Mouse (Mus musculus): ENCODE data around the gene Coil.

Gene Coil

DNA sequence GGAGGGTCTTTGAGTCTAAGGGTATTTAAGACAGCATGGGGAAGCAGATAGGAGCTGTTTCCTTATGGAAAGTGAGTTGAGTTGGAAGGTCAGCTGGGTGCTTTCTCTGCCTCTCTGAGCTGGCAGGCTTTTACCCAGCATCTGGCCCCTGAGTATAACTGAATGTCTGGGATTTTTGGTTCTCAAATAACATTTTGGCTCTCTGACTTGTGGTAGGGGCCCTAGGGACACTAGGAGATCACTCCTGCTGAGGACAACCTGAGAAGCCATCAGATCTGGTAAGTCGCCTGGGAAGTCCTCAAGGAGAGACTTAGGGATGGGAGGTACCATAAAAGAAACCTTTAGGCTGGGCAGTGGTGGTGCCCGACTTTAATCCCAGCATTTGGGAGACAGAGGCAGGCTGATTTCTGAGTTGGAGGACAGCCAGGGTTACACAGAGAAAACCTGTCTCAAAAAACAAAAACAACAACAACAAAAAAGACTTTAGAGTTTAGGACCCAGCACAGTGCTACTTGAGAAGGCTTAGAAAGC is at the start of gene Coil:
Gene Coil, plus strand, starts transcription at position 51 of the 531 bp plus-strand sequence.
- in situ Hi-C loops (cut with MboI, MseI): no loop called here

- in situ Hi-C loops (cut with MboI, MseI): no loop called here
Measured at GRCm38 (mm10) chr11:88926566-88926965, 43.5 kb upstream of the Coil start.

DNA sequence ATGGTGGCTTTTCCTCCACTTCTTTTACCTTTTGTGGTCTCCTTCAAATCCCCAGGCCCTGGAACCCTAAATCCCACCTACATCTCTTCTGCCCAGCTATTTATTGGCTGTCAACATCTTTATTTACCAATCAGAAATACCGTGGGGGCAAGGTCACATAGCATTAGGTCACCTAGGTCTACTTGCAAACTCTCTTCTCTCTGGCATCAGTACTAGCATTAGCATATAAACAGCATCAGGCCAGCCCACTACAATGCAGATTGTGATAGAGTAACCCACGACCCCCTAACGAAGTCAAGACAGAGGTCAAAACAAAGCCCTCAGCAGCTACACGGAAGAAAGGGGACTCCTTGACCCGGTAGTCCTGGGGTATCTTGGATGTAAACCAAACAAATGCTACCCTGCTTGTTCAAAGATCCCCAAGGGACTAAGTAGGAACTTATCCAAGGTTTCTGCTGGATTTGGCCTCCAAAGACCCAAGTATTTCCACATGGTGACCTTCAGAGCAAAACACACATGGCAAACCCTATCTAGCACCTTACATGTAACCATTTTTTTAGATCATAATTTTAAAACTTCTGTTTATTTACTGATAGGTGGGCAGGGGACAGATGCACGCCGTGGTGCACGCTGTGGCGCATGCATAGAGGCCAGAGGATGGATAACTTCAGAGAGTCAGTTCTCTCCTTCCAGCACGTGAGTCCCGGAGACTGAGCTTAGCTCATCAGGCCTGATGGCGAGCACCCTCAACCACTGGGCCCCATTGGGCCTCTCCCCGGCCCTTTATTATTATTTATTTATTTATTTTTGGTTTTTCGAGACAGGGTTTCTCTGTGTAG is 38.1 kb upstream of the Coil start:
- in situ Hi-C loops (cut with MboI, MseI): no loop called here

GRCm38 (mm10) chr11:88933030-88933429 is 37.0 kb upstream of the Coil start:
- in situ Hi-C loops (cut with MboI, MseI): no loop called here

DNA sequence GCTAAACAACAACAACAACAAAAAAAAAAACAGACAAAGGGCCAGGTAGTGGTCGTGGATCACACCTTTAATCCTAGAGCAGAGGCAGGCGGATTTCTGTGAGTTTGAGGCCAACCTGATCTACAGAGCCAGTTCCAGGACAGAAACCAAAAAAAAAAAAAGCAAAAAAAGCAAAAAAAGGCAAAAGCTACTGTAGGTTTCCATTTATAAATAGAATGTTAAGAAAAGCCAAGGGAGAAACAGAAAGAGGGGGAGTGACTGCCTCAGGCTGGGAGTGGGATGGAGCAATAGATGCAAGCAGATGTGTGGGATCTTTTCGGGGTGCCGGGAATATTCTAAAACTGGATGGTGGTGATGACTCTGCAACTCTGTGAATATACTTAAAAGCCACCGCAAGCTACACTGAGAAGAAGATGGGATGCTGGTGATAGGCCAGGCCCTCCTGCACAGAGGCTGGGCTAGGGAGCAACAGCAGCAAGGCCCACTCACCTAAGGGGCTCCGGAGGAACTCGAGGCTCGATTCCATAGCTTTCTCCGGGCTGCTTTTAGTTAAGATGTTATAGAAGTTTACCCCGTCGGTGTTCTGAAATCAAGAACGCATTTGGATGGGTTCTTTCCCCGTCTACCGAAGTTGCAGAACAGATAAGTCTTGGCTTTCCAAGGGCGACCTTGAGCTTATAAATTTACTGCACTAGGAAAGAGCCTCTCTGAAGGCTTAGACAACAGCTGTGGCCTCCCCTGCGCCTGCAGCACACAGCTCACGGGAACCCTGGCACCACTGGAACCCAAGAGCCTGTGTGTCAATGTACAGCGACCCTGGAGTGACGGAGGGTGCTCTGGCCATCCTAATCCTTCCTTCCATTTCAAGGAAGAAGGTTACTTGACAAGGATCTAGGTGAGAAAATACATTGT is 35.7 kb upstream of the Coil start:
- in situ Hi-C loops (cut with MboI, MseI): no loop called here

DNA sequence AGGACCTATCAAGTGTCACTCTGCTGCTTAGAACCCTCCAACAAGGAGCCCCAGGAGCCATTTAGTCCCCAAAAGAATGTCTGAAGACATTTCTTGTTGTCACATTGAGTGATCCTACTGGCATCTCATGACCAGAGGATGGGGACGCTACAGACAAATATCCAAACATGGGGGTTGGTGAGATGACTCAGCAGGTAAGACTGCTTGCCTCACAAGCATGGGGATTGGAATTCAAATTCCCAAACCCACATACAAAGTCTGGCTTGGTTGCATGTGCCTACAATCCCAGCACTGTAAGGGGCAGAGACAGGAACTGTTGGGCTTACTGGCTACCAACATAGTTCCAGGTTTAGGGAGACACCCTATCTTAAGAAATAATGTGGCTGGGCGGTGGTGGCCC is 32.2 kb upstream of the Coil start:
- in situ Hi-C loops (cut with MboI, MseI): no loop called here

GRCm38 (mm10) chr11:88938770-88939169 is 31.3 kb upstream of the Coil start:
- in situ Hi-C loops (cut with MboI, MseI): no loop called here

- in situ Hi-C loops (cut with MboI, MseI): no loop called here
Measured at GRCm38 (mm10) chr11:88939634-88940033, 30.4 kb upstream of the Coil start.

GRCm38 (mm10) chr11:88941489-88941888 is 28.6 kb upstream of the Coil start:
- in situ Hi-C loops (cut with MboI, MseI): no loop called here

DNA sequence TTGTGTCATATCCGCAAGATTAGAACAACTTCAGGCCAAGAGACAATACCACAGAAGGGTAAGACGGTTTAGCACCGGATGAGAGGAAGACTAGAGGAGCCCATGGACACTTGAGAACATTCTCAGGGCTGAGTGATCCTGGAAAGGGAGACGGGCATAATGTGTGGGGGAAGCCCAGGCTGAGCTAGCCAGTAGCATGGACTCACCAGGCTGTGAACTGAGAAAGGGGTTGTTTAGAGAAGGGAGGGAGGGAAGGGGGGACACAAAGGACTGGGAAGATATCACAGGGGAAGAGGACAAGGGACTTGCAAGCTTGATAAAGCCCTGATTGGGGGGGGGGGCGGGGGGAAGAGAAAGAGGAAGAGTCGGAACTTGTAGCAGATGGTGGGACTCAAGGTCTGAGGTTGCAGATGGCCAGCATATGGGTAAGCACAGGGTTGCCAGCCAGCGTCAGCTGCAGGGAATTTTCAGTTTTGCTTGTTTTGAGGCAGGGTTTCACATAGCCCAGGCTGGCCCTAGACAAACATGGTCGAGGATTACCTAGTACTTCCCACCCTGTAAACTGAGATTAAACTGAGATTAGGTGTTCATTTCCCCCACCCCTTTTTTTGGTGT is 24.0 kb upstream of the Coil start:
- in situ Hi-C loops (cut with MboI, MseI): no loop called here

GRCm38 (mm10) chr11:88948896-88949295 is 21.2 kb upstream of the Coil start:
- in situ Hi-C loops (cut with MboI, MseI): no loop called here

DNA sequence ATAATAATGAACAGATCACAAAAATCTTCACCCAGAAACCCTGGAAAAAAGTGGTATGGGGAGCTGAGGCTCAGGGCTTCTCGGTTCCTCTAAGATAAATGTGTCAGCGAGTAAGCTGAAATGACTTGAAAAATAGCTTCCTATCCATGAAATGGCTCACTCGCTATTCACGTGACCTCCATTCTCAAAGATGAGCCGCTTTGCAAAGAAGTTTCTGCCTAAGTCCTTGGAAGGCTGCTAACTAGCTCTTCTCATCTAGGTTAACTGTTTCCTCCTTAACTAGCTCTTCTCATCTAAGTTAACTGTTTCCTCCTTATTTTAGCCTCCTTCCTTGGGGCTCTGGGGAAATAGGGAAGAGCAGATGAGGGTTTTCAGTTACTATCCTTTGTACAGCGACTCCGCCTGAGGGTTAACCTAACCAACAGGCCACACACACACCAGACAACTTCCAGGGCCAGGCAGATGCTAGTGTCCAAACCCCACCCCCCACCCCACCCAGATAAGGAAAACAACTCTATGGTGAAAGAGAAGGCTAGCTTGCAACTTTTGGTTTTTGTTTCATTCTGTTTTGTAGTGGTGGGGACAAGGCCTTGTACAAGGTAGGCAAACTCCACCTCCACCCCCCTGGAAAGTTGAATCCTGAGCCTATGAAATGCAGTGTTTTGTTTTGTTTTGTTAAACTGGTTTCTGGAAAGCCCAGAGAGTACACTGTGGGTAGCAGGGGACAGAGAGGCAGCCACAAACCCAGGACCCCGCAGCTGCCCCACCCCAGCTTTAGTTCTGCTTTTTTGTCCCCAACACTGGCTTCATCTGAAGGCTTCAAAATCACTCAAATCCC is 20.0 kb upstream of the Coil start:
- in situ Hi-C loops (cut with MboI, MseI): no loop called here

DNA sequence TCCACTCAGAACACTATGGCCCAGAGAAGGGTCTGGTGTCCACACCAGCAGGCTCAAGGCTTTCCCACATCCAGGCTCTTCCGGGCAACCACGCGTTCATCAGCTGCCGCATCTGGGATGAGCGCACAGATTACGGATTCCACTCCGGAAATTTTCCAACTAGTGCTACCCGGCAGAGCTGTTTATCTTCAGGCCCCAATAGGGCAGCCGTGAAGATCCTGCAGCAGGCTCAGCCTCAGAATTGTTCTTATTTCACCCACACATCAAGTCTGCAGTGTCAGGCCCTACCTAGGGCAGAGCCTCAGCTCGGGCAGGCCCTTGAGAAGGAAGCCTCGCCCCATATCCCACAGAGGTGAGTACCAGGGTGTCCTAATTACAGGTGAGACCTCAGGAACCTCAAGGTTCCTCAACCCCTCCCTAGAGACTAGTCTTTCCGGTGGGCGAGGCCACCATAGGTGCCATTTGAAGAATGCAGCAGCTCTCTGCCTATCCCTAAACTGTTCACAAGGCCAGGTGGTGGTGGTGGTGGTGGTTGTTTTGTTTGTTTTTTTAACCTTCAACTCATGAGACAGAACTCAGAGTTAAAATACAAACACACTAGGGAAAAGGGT is 19.3 kb upstream of the Coil start:
- in situ Hi-C loops (cut with MboI, MseI): no loop called here

DNA sequence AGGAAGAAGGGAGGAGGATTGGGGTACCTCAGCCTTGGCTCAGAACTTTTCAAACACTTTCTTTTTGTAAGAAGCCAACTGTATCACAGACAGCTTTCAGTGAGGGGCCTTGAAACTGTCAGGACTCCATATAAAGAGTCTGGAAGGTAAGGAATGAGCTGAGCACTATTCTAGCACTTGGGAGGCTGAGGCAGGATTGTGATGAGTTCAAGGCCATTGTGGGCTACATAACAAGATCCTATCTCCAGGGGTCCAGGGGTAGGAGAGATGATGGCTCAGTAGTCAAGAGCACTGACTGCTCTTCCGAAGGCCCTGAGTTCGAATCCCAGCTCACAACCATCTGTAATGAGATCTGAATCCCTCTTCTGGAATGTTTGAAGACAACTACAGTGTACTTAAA is 18.5 kb upstream of the Coil start:
- in situ Hi-C loops (cut with MboI, MseI): no loop called here

GRCm38 (mm10) chr11:88952117-88952516 is 17.9 kb upstream of the Coil start:
- in situ Hi-C loops (cut with MboI, MseI): no loop called here

- in situ Hi-C loops (cut with MboI, MseI): no loop called here
Measured at GRCm38 (mm10) chr11:88953582-88953981, 16.5 kb upstream of the Coil start.

- in situ Hi-C loops (cut with MboI, MseI): no loop called here
Measured at GRCm38 (mm10) chr11:88954803-88955202, 15.2 kb upstream of the Coil start.

DNA sequence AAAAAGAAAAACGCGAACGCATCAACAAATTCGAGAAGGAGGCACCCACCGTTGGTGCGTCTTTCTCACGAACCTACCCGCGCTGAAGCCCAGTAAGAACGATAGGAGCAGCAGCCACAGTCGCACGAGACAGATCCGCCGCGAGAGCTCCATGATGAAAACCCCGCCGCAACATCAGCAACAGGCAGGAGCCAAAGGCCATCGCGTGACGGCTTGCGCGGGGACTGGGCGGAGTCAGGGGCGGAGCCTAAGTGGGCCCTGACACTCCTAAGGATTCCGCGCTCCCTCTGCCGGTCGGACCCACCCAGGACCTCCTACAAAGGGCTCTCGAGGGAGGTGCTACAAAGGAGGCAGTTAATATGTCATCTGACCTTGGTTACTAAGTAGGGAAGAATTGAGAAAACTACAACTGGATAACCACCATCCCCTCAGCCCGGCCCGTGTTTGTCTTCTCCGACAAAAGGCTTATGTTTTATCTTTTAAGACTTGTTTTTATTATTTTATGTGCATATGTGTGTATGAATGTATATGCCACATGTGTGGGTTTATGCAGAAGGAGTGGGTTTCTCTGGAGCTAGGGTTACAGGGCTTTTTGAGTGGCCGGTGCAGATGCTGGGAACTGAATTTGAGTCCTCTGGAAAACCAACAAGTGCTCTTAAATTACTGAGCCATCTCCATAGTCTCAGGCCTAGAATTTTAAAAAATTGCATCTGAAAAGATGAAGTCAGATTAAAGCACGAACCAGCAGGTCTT is 14.7 kb upstream of the Coil start, which contains the start of gene Scpep1:
Gene Scpep1, minus strand, starts transcription at position 249 of the 753 bp plus-strand sequence.
- in situ Hi-C loops (cut with MboI, MseI): no loop called here

- in situ Hi-C loops (cut with MboI, MseI): no loop called here
Measured at GRCm38 (mm10) chr11:88958851-88959250, 11.2 kb upstream of the Coil start.

- in situ Hi-C loops (cut with MboI, MseI): no loop called here
Measured at GRCm38 (mm10) chr11:88966881-88967361, 3.1 kb upstream of the Coil start, which contains the start of gene Elobl. Elobl (minus strand) TSS chr11:88966931.
